Comparison of ENCODE assay signal across 9 mouse cellular contexts in genomic region chr2:49726672-49727071, GRCm38 (mm10).
A peak's percentile ranks its signal among the peaks of the same experiment; 100 is the strongest.
DNase-seq lines count a peak whose midpoint lies in the region; ATAC-seq and TF ChIP-seq lines count a peak whose summit lies in the region.
"Had no signal": no experiment of that assay in that cellular context is flagged by ENCODE, and none has a peak within 500 bp of the region (broad histone marks: within the 10 kb centered on the region; RNA-seq: fewer than 3 reads in every experiment).

No protein-coding gene starts in this region.

- peaks cover 14% of the 10 kb centered on the region for H3K4me1 ChIP-seq in lung, embryonic 15.5 days
- peaks cover 8% of the 10 kb centered on the region for H3K4me1 ChIP-seq in lung, adult 2 months (ENCODE audit: control insufficient read depth, insufficient read depth, low read length)
- peaks cover 19% of the 10 kb centered on the region for H3K4me1 ChIP-seq in hindbrain, embryonic 14.5 days (replicated peaks; ENCODE audit: control insufficient read depth, insufficient read depth, low read length)
- H3K4me1 ChIP-seq in midbrain, embryonic 16.5 days (ENCODE audit: control insufficient read depth, insufficient read depth, low read length), result peaks cover 26% of the 10 kb centered on the region

- no peaks in the 10 kb centered on the region for H3K27me3 ChIP-seq in lung, embryonic 15.5 days
- no peaks in the 10 kb centered on the region for H3K27me3 ChIP-seq in hindbrain, embryonic 14.5 days (ENCODE audit: control insufficient read depth, insufficient read depth, low read length)
- H3K27me3 ChIP-seq in midbrain, embryonic 16.5 days (ENCODE audit: control insufficient read depth, insufficient read depth, low read depth, low read length), result no peaks in the 10 kb centered on the region

- no peak for TF ChIP-seq CTCF in lung, adult 2 months (IDR thresholded peaks at IDR 0.05; ENCODE audit: insufficient read depth, low read length)

- TF ChIP-seq POLR2A in lung, adult 2 months (IDR thresholded peaks at IDR 0.05; ENCODE audit: borderline replicate concordance, extremely low read depth, low read depth, low read length), result no peak

- H3K9me3 ChIP-seq in lung, embryonic 15.5 days, result no peaks in the 10 kb centered on the region
- no peaks in the 10 kb centered on the region for H3K9me3 ChIP-seq in hindbrain, embryonic 14.5 days (ENCODE audit: control insufficient read depth, low read length)
- H3K9me3 ChIP-seq in midbrain, embryonic 16.5 days (replicated peaks; ENCODE audit: control insufficient read depth, low read length, poor library complexity, severe bottlenecking), result no peaks in the 10 kb centered on the region

- peak; percentile 44 for DNase-seq in cerebellum, adult 9-11 months
- DNase-seq in cerebellum, adult 11-12 months, result no peak
- DNase-seq in lung, adult 2 months, result no peak
- DNase-seq in hindbrain, embryonic 14.5 days (ENCODE audit: low spot score), result no peak
- no peak for DNase-seq in urinary bladder, postnatal 36 days (ENCODE audit: low spot score in 2 of 2)
- DNase-seq in urinary bladder, postnatal 10 days (ENCODE audit: low spot score), result no peak

- H3K4me2 ChIP-seq in lung, embryonic 15.5 days, result peak overlapping the region; percentile 37
- H3K4me2 ChIP-seq in hindbrain, embryonic 14.5 days (replicated peaks), result no peak overlapping the region
- H3K4me2 ChIP-seq in midbrain, embryonic 16.5 days (ENCODE audit: low read length), result no peak overlapping the region

- H3K9ac ChIP-seq in lung, embryonic 15.5 days, result no peak overlapping the region
- no peak overlapping the region for H3K9ac ChIP-seq in hindbrain, embryonic 14.5 days
- H3K9ac ChIP-seq in midbrain, embryonic 16.5 days (ENCODE audit: low read depth, low read length), result no peak overlapping the region
- H3K9ac ChIP-seq: liver, embryonic 14.5 days had no signal

- H3K36me3 ChIP-seq in lung, embryonic 15.5 days, result no peaks in the 10 kb centered on the region
- peaks cover 65% of the 10 kb centered on the region for H3K36me3 ChIP-seq in hindbrain, embryonic 14.5 days (replicated peaks; ENCODE audit: control insufficient read depth, insufficient read depth)
- peaks cover 27% of the 10 kb centered on the region for H3K36me3 ChIP-seq in midbrain, embryonic 16.5 days (ENCODE audit: control insufficient read depth, insufficient read depth, low read length)

- 82% methylated on average over 11 of the region's 11 CpGs for WGBS in lung, embryonic 15.5 days
- WGBS in lung, adult 2 months, result 81% methylated on average over 11 of the region's 11 CpGs
- 80% methylated on average over 11 of the region's 11 CpGs for WGBS in hindbrain, embryonic 14.5 days
- WGBS in midbrain, embryonic 16.5 days, result 78% methylated on average over 11 of the region's 11 CpGs

- no peak overlapping the region for H3K4me3 ChIP-seq in lung, embryonic 15.5 days
- H3K4me3 ChIP-seq in lung, adult 2 months (replicated peaks; ENCODE audit: extremely low read depth, low read depth, low read length), result no peak overlapping the region
- H3K4me3 ChIP-seq in hindbrain, embryonic 14.5 days (replicated peaks; ENCODE audit: low read length), result no peak overlapping the region
- H3K4me3 ChIP-seq in midbrain, embryonic 16.5 days (ENCODE audit: low read depth, low read length), result no peak overlapping the region

- ATAC-seq in lung, embryonic 15.5 days (ENCODE audit: borderline replicate concordance, extremely low read depth, low FRiP score, low TSS enrichment), result no peak; the same call in 1 of the 2 replicates
- no peak for ATAC-seq in hindbrain, embryonic 14.5 days (ENCODE audit: low FRiP score)
- ATAC-seq in midbrain, embryonic 16.5 days, result peak; percentile 15; the same call in 1 of the 2 replicates

- no peak overlapping the region for H3K27ac ChIP-seq in lung, embryonic 15.5 days
- H3K27ac ChIP-seq in hindbrain, embryonic 14.5 days, result peak overlapping the region; percentile 16; the same call in 1 of the 2 replicates
- peak overlapping the region; percentile 50 for H3K27ac ChIP-seq in midbrain, embryonic 16.5 days (ENCODE audit: low read length)
- H3K27ac ChIP-seq: liver, embryonic 14.5 days had no signal
